In genomic region chr15:78171651-78172050, GRCm38 (mm10) we compare ENCODE assay signal across 13 mouse cellular contexts. TPM values are rescaled to one million over a fixed set of nuclear protein-coding genes. Genes with fewer than 3 reads are reported as not detected.
DNase-seq lines count a peak whose midpoint lies in the region; ATAC-seq and TF ChIP-seq lines count a peak whose summit lies in the region.
"Had no signal": no experiment of that assay in that cellular context is flagged by ENCODE, and none has a peak within 500 bp of the region (broad histone marks: within the 10 kb centered on the region; RNA-seq: fewer than 3 reads in every experiment).

No protein-coding gene starts in this region.

- TF ChIP-seq CTCF in layer of hippocampus, adult 2 months (conservative IDR thresholded peaks at IDR 0.05), result peak; percentile 28
- TF ChIP-seq CTCF in thymus, adult 2 months (IDR thresholded peaks at IDR 0.05; ENCODE audit: borderline replicate concordance, control insufficient read depth, extremely low read depth, insufficient read depth, low read length, poor library complexity), result no peak

- no peak overlapping the region for H3K4me2 ChIP-seq in midbrain, embryonic 13.5 days (replicated peaks)
- H3K4me2 ChIP-seq: limb, embryonic 13.5 days had no signal

- DNase-seq in layer of hippocampus, adult 2 months (ENCODE audit: low spot score in 2 of 2), result no peak
- DNase-seq in layer of hippocampus, adult 18-20 months (ENCODE audit: low spot score in 2 of 2), result no peak
- DNase-seq in thymus, adult 2 months, result peak; percentile 36
- DNase-seq in thymus, postnatal 0 days (ENCODE audit: low spot score), result no peak
- DNase-seq in T-cell, adult 2 months (ENCODE audit: low spot score), result peak; percentile 53
- DNase-seq in heart, adult 8-10 months (ENCODE audit: low spot score), result no peak
- DNase-seq: adrenal gland, adult 8-10 months; heart, postnatal 14 days; kidney, postnatal 14 days had no signal

- no peak overlapping the region for H3K4me3 ChIP-seq in layer of hippocampus, adult 2 months
- no peak overlapping the region for H3K4me3 ChIP-seq in thymus, adult 2 months (ENCODE audit: control insufficient read depth, insufficient read depth, low read length)
- no peak overlapping the region for H3K4me3 ChIP-seq in midbrain, embryonic 13.5 days (replicated peaks)
- H3K4me3 ChIP-seq: limb, embryonic 13.5 days; midbrain, embryonic 12.5 days had no signal

- no peaks in the 10 kb centered on the region for H3K27me3 ChIP-seq in thymus, adult 2 months (ENCODE audit: control insufficient read depth, insufficient read depth, low read length)
- H3K27me3 ChIP-seq in midbrain, embryonic 13.5 days, result no peaks in the 10 kb centered on the region
- H3K27me3 ChIP-seq: limb, embryonic 13.5 days; midbrain, embryonic 12.5 days had no signal

- no peak for TF ChIP-seq POLR2A in thymus, adult 2 months (IDR thresholded peaks at IDR 0.05; ENCODE audit: control insufficient read depth, extremely low read depth, insufficient read depth, low read length, poor library complexity)

- 94% methylated on average over 10 of the region's 10 CpGs for WGBS in thymus, adult 2 months
- 95% methylated on average over 10 of the region's 10 CpGs for WGBS in midbrain, embryonic 13.5 days

- no peaks in the 10 kb centered on the region for H3K36me3 ChIP-seq in thymus, adult 2 months (ENCODE audit: control insufficient read depth, insufficient read depth, low read length)
- H3K36me3 ChIP-seq in midbrain, embryonic 13.5 days, result peaks cover 9% of the 10 kb centered on the region

- no peak for ATAC-seq in midbrain, embryonic 13.5 days

- H3K9me3 ChIP-seq in midbrain, embryonic 13.5 days, result no peaks in the 10 kb centered on the region
- H3K9me3 ChIP-seq: limb, embryonic 13.5 days; midbrain, embryonic 12.5 days had no signal

- peaks cover 36% of the 10 kb centered on the region for H3K4me1 ChIP-seq in thymus, adult 2 months (replicated peaks; ENCODE audit: control insufficient read depth, insufficient read depth, low read length)
- peaks cover 34% of the 10 kb centered on the region for H3K4me1 ChIP-seq in midbrain, embryonic 13.5 days (replicated peaks)

- no peak overlapping the region; the same call in 1 of the 2 replicates for H3K27ac ChIP-seq in layer of hippocampus, adult 2 months
- peak overlapping the region; percentile 19; the same call in 1 of the 2 replicates for H3K27ac ChIP-seq in thymus, adult 2 months (ENCODE audit: control insufficient read depth, insufficient read depth, low read length)
- no peak overlapping the region for H3K27ac ChIP-seq in midbrain, embryonic 13.5 days
- H3K27ac ChIP-seq: limb, embryonic 13.5 days; midbrain, embryonic 12.5 days had no signal

- H3K9ac ChIP-seq in midbrain, embryonic 13.5 days (replicated peaks), result no peak overlapping the region
- H3K9ac ChIP-seq: limb, embryonic 13.5 days; midbrain, embryonic 12.5 days had no signal

RNA-seq across cellular contexts. Expression of gene Ift27, which starts 2.3 kb away (rescaled TPM):
- total RNA-seq in layer of hippocampus, adult 2 months (2021), result 10 to 100 TPM; 22.7 to 23.3 TPM
- 10 to 100 TPM; 19.5 to 21.8 TPM for total RNA-seq in layer of hippocampus, adult 18-20 months (2021)
- 63.3 and 97.2 TPM in 2 replicates for polyA plus RNA-seq in thymus, adult 2 months (2012; rRNA removed)
- polyA plus RNA-seq in thymus, postnatal 0 days (2015; fragmentation: Nextera tagmentation; extraction: Ambion mirVana), result 85.2 and 87.5 TPM in 2 replicates
- 10 to 100 TPM; 10.5 to 14.1 (median 10.9) TPM for total RNA-seq in heart, adult 8-10 months (2022)
- 115 and 121 TPM in 2 replicates for polyA plus RNA-seq in midbrain, embryonic 13.5 days (2015; fragmentation: Nextera tagmentation; extraction: Ambion mirVana)

RNA-seq across cellular contexts. Expression of gene Pvalb, which starts 34.5 kb away (rescaled TPM):
- total RNA-seq in layer of hippocampus, adult 2 months (2021), result 10 to 100 TPM; 57.3 to 63.3 TPM
- total RNA-seq in layer of hippocampus, adult 18-20 months (2021), result 10 to 100 TPM; 61.3 to 62.5 TPM
- 0.37 and 0.71 TPM in 2 replicates for polyA plus RNA-seq in thymus, adult 2 months (2012; rRNA removed)
- 1.1 and 1.4 TPM in 2 replicates for polyA plus RNA-seq in thymus, postnatal 0 days (2015; fragmentation: Nextera tagmentation; extraction: Ambion mirVana)
- total RNA-seq in heart, adult 8-10 months (2022), result 1 to 10 TPM; 3.6 to 5.9 (median 4.5) TPM
- polyA plus RNA-seq in midbrain, embryonic 13.5 days (2015; fragmentation: Nextera tagmentation; extraction: Ambion mirVana), result 1.4 and 3.1 TPM in 2 replicates
- total RNA-seq: adrenal gland, adult 8-10 months had no signal

RNA-seq across cellular contexts. Expression of gene Cacng2, which starts 51.8 kb away (rescaled TPM):
- 10 to 100 TPM; 36.0 to 36.8 TPM for total RNA-seq in layer of hippocampus, adult 2 months (2021)
- 10 to 100 TPM; 34.4 to 34.9 TPM for total RNA-seq in layer of hippocampus, adult 18-20 months (2021)
- polyA plus RNA-seq in thymus, adult 2 months (2012; rRNA removed), result not detected in 2 replicates
- polyA plus RNA-seq in thymus, postnatal 0 days (2015; fragmentation: Nextera tagmentation; extraction: Ambion mirVana), result not detected in 2 replicates
- total RNA-seq in heart, adult 8-10 months (2022), result not detected
- polyA plus RNA-seq in midbrain, embryonic 13.5 days (2015; fragmentation: Nextera tagmentation; extraction: Ambion mirVana), result 8.0 and 9.0 TPM in 2 replicates
- total RNA-seq: gastrocnemius, adult 18-20 months; heart, postnatal 14 days had no signal
- polyA plus RNA-seq: limb, embryonic 13.5 days had no signal

Comparison
In these comparisons a context has a peak if more than half of its experiments do, and no peak if none do; other contexts are left out.
1. DNase-seq: peak in thymus, adult 2 months (single experiment) and T-cell, adult 2 months (single experiment); none in layer of hippocampus, adult 2 months (0 of 2), layer of hippocampus, adult 18-20 months (0 of 2), thymus, postnatal 0 days (single experiment) and heart, adult 8-10 months (single experiment).
2. RNA of gene Pvalb, which starts 34.5 kb away (total RNA-seq): 57.3 to 63.3 TPM in layer of hippocampus, adult 2 months and 61.3 to 62.5 TPM in layer of hippocampus, adult 18-20 months; 3.6 to 5.9 TPM in heart, adult 8-10 months; every median in the first group is over 4 times any median in the second.
3. RNA of gene Cacng2, which starts 51.8 kb away (total RNA-seq): 36.0 to 36.8 TPM in layer of hippocampus, adult 2 months and 34.4 to 34.9 TPM in layer of hippocampus, adult 18-20 months; not detected in heart, adult 8-10 months; every median in the first group is over 10 times any median in the second.